Mouse (Mus musculus) kidney, postnatal 14 days (tissue): ENCODE results near the gene Taldo1.

ENCODE experiments used
- DNase-seq: peaks from one replicate; pipeline ENCODE4 v3.0.0; 2022; ENCODE audit warnings: mixed read lengths

The Taldo1 gene

GRCm38 (mm10) chr7:141426948-141427730, 35.1 kb downstream of the Taldo1 start:
- no peak for DNase-seq

- no peak for DNase-seq
These were observed 36.7 kb downstream of the Taldo1 start for GRCm38 (mm10) chr7:141428701-141429100.

- peak; percentile 44 for DNase-seq
These were observed 37.3 kb downstream of the Taldo1 start, which contains the start of gene Cend1 for GRCm38 (mm10) chr7:141429310-141429709. Gene Cend1, minus strand, starts transcription at chr7:141429491.

- DNase-seq = no peak
These were observed 38.0 kb downstream of the Taldo1 start for GRCm38 (mm10) chr7:141429840-141430584.

GRCm38 (mm10) chr7:141430585-141431240, 38.7 kb downstream of the Taldo1 start:
- DNase-seq = no peak

- no peak for DNase-seq
These were observed 39.6 kb downstream of the Taldo1 start for GRCm38 (mm10) chr7:141431434-141432185.

GRCm38 (mm10) chr7:141432186-141432611, 40.2 kb downstream of the Taldo1 start:
- no peak for DNase-seq

- peak; percentile 72 for DNase-seq
These were observed 40.9 kb downstream of the Taldo1 start for GRCm38 (mm10) chr7:141432741-141433516.

- DNase-seq = no peak
These were observed 41.8 kb downstream of the Taldo1 start for GRCm38 (mm10) chr7:141433517-141434400.

- peak; percentile 54 for DNase-seq
These were observed 42.5 kb downstream of the Taldo1 start for GRCm38 (mm10) chr7:141434464-141434863.

- peak; percentile 72 for DNase-seq
These were observed 43.3 kb downstream of the Taldo1 start for GRCm38 (mm10) chr7:141435129-141435855.

GRCm38 (mm10) chr7:141435856-141436522, 44.0 kb downstream of the Taldo1 start:
- no peak for DNase-seq

- no peak for DNase-seq
These were observed 44.5 kb downstream of the Taldo1 start for GRCm38 (mm10) chr7:141436523-141436892.

GRCm38 (mm10) chr7:141437178-141438120, 45.5 kb downstream of the Taldo1 start, which contains the start of gene Slc25a22:
Gene Slc25a22, minus strand, starts transcription at chr7:141437892.
- peak; percentile 87 for DNase-seq

- no peak for DNase-seq
These were observed 46.4 kb downstream of the Taldo1 start for GRCm38 (mm10) chr7:141438201-141438968.

- no peak for DNase-seq
These were observed 47.2 kb downstream of the Taldo1 start for GRCm38 (mm10) chr7:141439140-141439679.

- no peak for DNase-seq
These were observed 47.8 kb downstream of the Taldo1 start for GRCm38 (mm10) chr7:141439811-141440210.
